Comparison of ENCODE assay signal across 8 mouse cellular contexts in the genomic region with DNA sequence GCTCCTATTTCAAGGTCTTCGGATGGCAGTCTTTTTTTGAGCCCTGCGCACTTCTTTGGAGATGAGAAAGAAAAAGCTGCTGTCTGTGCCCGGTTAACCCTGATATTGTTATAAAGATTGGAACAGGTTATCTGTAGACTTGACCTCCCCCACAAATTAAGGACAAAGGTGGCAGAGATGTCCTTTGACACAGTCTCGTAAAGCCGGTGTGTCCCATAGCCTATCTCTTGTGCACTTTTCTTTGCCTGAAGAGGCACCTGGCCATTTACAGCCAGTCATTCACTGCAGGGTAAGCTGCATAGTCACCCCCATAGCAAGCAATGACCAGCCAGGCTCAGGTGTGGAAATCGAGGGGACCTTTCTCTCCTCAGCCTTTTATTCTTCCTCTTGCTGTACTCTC. TPM values are rescaled to one million over a fixed set of nuclear protein-coding genes. Genes with fewer than 3 reads are reported as not detected.
DNase-seq lines count a peak whose midpoint lies in the region; ATAC-seq and TF ChIP-seq lines count a peak whose summit lies in the region.

No protein-coding gene starts in this region.

- H3K9me3 ChIP-seq in lung, postnatal 0 days (ENCODE audit: low read length): no peaks in the 10 kb centered on the region
- no peaks in the 10 kb centered on the region for H3K9me3 ChIP-seq in forebrain, embryonic 13.5 days (replicated peaks)
- no peaks in the 10 kb centered on the region for H3K9me3 ChIP-seq in limb, embryonic 12.5 days

- H3K4me1 ChIP-seq in lung, postnatal 0 days (ENCODE audit: insufficient read depth, low read depth, low read length): peaks cover 4% of the 10 kb centered on the region; the same call in 1 of the 2 replicates
- peaks cover 8% of the 10 kb centered on the region for H3K4me1 ChIP-seq in forebrain, embryonic 13.5 days
- H3K4me1 ChIP-seq in limb, embryonic 12.5 days (replicated peaks): peaks cover 10% of the 10 kb centered on the region
- peaks cover 6% of the 10 kb centered on the region for H3K4me1 ChIP-seq in olfactory bulb, adult 2 months (ENCODE audit: control insufficient read depth, insufficient read depth, low read length)

- H3K4me3 ChIP-seq in lung, postnatal 0 days (ENCODE audit: low read depth, low read length): peak overlapping the region; percentile 67
- H3K4me3 ChIP-seq in forebrain, embryonic 13.5 days: peak overlapping the region; percentile 70
- H3K4me3 ChIP-seq in limb, embryonic 12.5 days (replicated peaks): peak overlapping the region; percentile 60
- H3K4me3 ChIP-seq in olfactory bulb, adult 2 months (ENCODE audit: insufficient read depth, low read depth, low read length): peak overlapping the region; percentile 89

- peak; percentile 22 for DNase-seq in lung, postnatal 0 days (ENCODE audit: low spot score)
- DNase-seq in lung, postnatal 4 days: no peak
- no peak for DNase-seq in left cerebral cortex, adult 8-10 months (ENCODE audit: low spot score in 2 of 2)
- no peak for DNase-seq in urinary bladder, postnatal 4 days (ENCODE audit: low spot score in 2 of 2)
- no peak for DNase-seq in B cell, adult 2 months

- H3K36me3 ChIP-seq in lung, postnatal 0 days (ENCODE audit: insufficient read depth, low read length): no peaks in the 10 kb centered on the region
- H3K36me3 ChIP-seq in forebrain, embryonic 13.5 days (ENCODE audit: poor library complexity, severe bottlenecking): no peaks in the 10 kb centered on the region
- peaks cover 7% of the 10 kb centered on the region; the same call in 1 of the 2 replicates for H3K36me3 ChIP-seq in limb, embryonic 12.5 days

- no peak for ATAC-seq in lung, postnatal 0 days
- no peak for ATAC-seq in forebrain, embryonic 13.5 days
- ATAC-seq in limb, embryonic 12.5 days (ENCODE audit: insufficient number of reproducible peaks, insufficient read depth, low FRiP score, low TSS enrichment, low read depth): no peak

- H3K9ac ChIP-seq in lung, postnatal 0 days (replicated peaks; ENCODE audit: low read depth): peak overlapping the region; percentile 45
- peak overlapping the region; percentile 69 for H3K9ac ChIP-seq in forebrain, embryonic 13.5 days
- H3K9ac ChIP-seq in limb, embryonic 12.5 days (replicated peaks): peak overlapping the region; percentile 67; the same call in 1 of the 2 replicates

- H3K27ac ChIP-seq in lung, postnatal 0 days (ENCODE audit: low read length): 0 out of 2 replicates have a peak overlapping the region, but pooled peaks have one; percentile 65
- H3K27ac ChIP-seq in forebrain, embryonic 13.5 days: no peak overlapping the region
- H3K27ac ChIP-seq in limb, embryonic 12.5 days: no peak overlapping the region
- H3K27ac ChIP-seq in olfactory bulb, adult 2 months (ENCODE audit: insufficient read depth, low read depth, low read length): no peak overlapping the region

- TF ChIP-seq CTCF in lung, postnatal 0 days (IDR thresholded peaks at IDR 0.05): no peak
- TF ChIP-seq CTCF in olfactory bulb, adult 2 months (IDR thresholded peaks at IDR 0.05; ENCODE audit: insufficient read depth, low read depth, low read length): no peak

- TF ChIP-seq EP300 in lung, postnatal 0 days (IDR thresholded peaks at IDR 0.05): no peak

- no peaks in the 10 kb centered on the region for H3K27me3 ChIP-seq in lung, postnatal 0 days (replicated peaks; ENCODE audit: insufficient read depth, low read length)
- no peaks in the 10 kb centered on the region for H3K27me3 ChIP-seq in forebrain, embryonic 13.5 days
- no peaks in the 10 kb centered on the region for H3K27me3 ChIP-seq in limb, embryonic 12.5 days

- 20% methylated on average over 6 of the region's 6 CpGs for WGBS in lung, postnatal 0 days
- 41% methylated on average over 6 of the region's 6 CpGs for WGBS in forebrain, embryonic 13.5 days
- WGBS in limb, embryonic 12.5 days: 53% methylated on average over 6 of the region's 6 CpGs
- 37% methylated on average over 6 of the region's 6 CpGs for WGBS in olfactory bulb, adult 2 months

- no peak for TF ChIP-seq POLR2A in olfactory bulb, adult 2 months (IDR thresholded peaks at IDR 0.05; ENCODE audit: insufficient read depth, low read depth, low read length)

- H3K4me2 ChIP-seq in lung, postnatal 0 days (replicated peaks; ENCODE audit: low read depth, low read length): peak overlapping the region; percentile 75
- peak overlapping the region; percentile 74 for H3K4me2 ChIP-seq in forebrain, embryonic 13.5 days
- peak overlapping the region; percentile 79 for H3K4me2 ChIP-seq in limb, embryonic 12.5 days

RNA-seq across cellular contexts. Expression of a gene that starts 0.8 kb away (rescaled TPM):
- polyA plus RNA-seq in lung, postnatal 0 days (2015; fragmentation: Nextera tagmentation; extraction: Ambion mirVana): 58.7 and 60.2 TPM in 2 replicates
- polyA plus RNA-seq in forebrain, embryonic 13.5 days (2015; fragmentation: Nextera tagmentation; extraction: Ambion mirVana): 39.0 and 41.3 TPM in 2 replicates
- 40.7 and 43.2 TPM in 2 replicates for polyA plus RNA-seq in limb, embryonic 12.5 days (2016; fragmentation: Nextera tagmentation; extraction: Ambion mirVana)
- polyA plus RNA-seq in olfactory bulb, adult 2 months (2012; ENCODE audit: insufficient read depth, insufficient read length, low replicate concordance, missing spikeins): not detected in 2 replicates
- 10 to 100 TPM; 11.1 to 15.8 (median 13.6) TPM for total RNA-seq in left cerebral cortex, adult 8-10 months (2022)

RNA-seq across cellular contexts. Expression of a gene that starts 13.5 kb away (rescaled TPM):
- polyA plus RNA-seq in lung, postnatal 0 days (2015; fragmentation: Nextera tagmentation; extraction: Ambion mirVana): 31.1 and 33.2 TPM in 2 replicates
- 55.9 and 58.2 TPM in 2 replicates for polyA plus RNA-seq in forebrain, embryonic 13.5 days (2015; fragmentation: Nextera tagmentation; extraction: Ambion mirVana)
- 54.6 and 61.3 TPM in 2 replicates for polyA plus RNA-seq in limb, embryonic 12.5 days (2016; fragmentation: Nextera tagmentation; extraction: Ambion mirVana)
- polyA plus RNA-seq in olfactory bulb, adult 2 months (2012; ENCODE audit: insufficient read depth, insufficient read length, low replicate concordance, missing spikeins): not detected in 2 replicates
- total RNA-seq in left cerebral cortex, adult 8-10 months (2022): 10 to 100 TPM; 51.8 to 55.6 (median 54.2) TPM

RNA-seq across cellular contexts. Expression of a gene that starts 26.5 kb away (rescaled TPM):
- polyA plus RNA-seq in lung, postnatal 0 days (2015; fragmentation: Nextera tagmentation; extraction: Ambion mirVana): 16.4 and 17.8 TPM in 2 replicates
- polyA plus RNA-seq in forebrain, embryonic 13.5 days (2015; fragmentation: Nextera tagmentation; extraction: Ambion mirVana): 32.8 and 34.2 TPM in 2 replicates
- 34.8 and 35.5 TPM in 2 replicates for polyA plus RNA-seq in limb, embryonic 12.5 days (2016; fragmentation: Nextera tagmentation; extraction: Ambion mirVana)
- polyA plus RNA-seq in olfactory bulb, adult 2 months (2012; ENCODE audit: insufficient read depth, insufficient read length, low replicate concordance, missing spikeins): not detected in 2 replicates
- total RNA-seq in left cerebral cortex, adult 8-10 months (2022): 10 to 100 TPM; 45.9 to 52.1 (median 49.3) TPM

Comparison
In these comparisons a context has a peak if more than half of its experiments do, and no peak if none do; other contexts are left out.
1. RNA of a gene that starts 0.8 kb away (polyA plus RNA-seq): 58.7 to 60.2 TPM in lung, postnatal 0 days, 40.7 to 43.2 TPM in limb, embryonic 12.5 days and 39.0 to 41.3 TPM in forebrain, embryonic 13.5 days; not detected in olfactory bulb, adult 2 months; every median in the first group is over 10 times any median in the second.
2. Peak in every context shown above with its lines, with median percentiles within 50 percentile points of each other: H3K4me2 ChIP-seq, H3K4me3 ChIP-seq and H3K9ac ChIP-seq.